Mouse (Mus musculus) thymus, adult 2 months (tissue): ENCODE measurements around the gene Scamp3.

Experiments
- CTCF ChIP-seq: fragments of 200-500 bp; IDR thresholded peaks from 2 replicates; pipeline ENCODE4 v1.5.1; 2012; ENCODE audit warnings: mild to moderate bottlenecking, control low read depth, low read length, moderate library complexity, borderline replicate concordance; ENCODE audit not compliant: control insufficient read depth, poor library complexity, insufficient read depth; ENCODE audit errors: extremely low read depth
- POLR2A ChIP-seq: fragments of 200-500 bp; IDR thresholded peaks from 2 replicates; pipeline ENCODE4 v1.6.1; 2012; ENCODE audit warnings: mild to moderate bottlenecking, low read length, control low read depth, moderate library complexity; ENCODE audit not compliant: control insufficient read depth, poor library complexity, insufficient read depth; ENCODE audit errors: extremely low read depth

- TF ChIP-seq CTCF (no peak), POLR2A (no peak)
Measured at GRCm38 (mm10) chr3:89229276-89229675, 52.0 kb downstream of the Scamp3 start.
